Comparison of ENCODE assay signal across 40 mouse cellular contexts in the genomic region with DNA sequence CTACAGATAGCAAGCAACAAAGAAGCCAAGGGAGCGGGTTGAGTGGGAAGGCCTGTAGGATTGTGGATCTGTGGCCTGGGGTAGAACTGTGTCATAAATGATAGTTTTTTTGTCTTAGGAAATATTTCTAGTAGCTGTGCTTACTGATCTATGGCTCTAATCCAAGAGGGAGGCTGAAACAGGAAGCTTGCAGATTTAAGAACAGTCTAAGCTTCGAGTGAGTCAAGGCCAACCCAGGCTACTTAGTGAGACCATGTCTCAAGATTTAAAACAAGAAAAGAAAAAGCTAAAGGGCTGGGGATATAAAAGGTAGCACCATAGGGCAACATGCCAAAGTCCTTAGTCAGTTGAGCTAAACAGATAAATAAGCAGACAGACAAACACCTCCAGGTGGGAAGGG. TPM values are rescaled to one million over a fixed set of nuclear protein-coding genes. Genes with fewer than 3 reads are reported as not detected.
"Had no signal": no experiment of that assay in that cellular context is flagged by ENCODE, and none has a peak within 500 bp of the region (broad histone marks: within the 10 kb centered on the region; RNA-seq: fewer than 3 reads in every experiment).

No protein-coding gene starts in this region.

- H3K9me3 ChIP-seq: heart, embryonic 13.5 days; heart, embryonic 15.5 days; hindbrain, embryonic 13.5 days; hindbrain, embryonic 15.5 days; limb, embryonic 13.5 days; limb, embryonic 15.5 days; liver, embryonic 13.5 days; liver, embryonic 15.5 days had no signal

- H3K4me1 ChIP-seq: heart, embryonic 15.5 days; hindbrain, embryonic 13.5 days; hindbrain, embryonic 15.5 days; limb, embryonic 13.5 days; limb, embryonic 15.5 days had no signal

- ATAC-seq: hindbrain, postnatal 0 days; intestine, embryonic 16.5 days had no signal

- H3K36me3 ChIP-seq: heart, embryonic 13.5 days; heart, embryonic 15.5 days; hindbrain, embryonic 13.5 days; hindbrain, embryonic 15.5 days; limb, embryonic 13.5 days; limb, embryonic 15.5 days; liver, embryonic 13.5 days; liver, embryonic 15.5 days had no signal

- H3K27me3 ChIP-seq: hindbrain, embryonic 13.5 days; hindbrain, embryonic 15.5 days; limb, embryonic 13.5 days; limb, embryonic 15.5 days had no signal

- H3K4me2 ChIP-seq: heart, embryonic 11.5 days; heart, embryonic 13.5 days; heart, embryonic 15.5 days; hindbrain, embryonic 13.5 days; hindbrain, embryonic 15.5 days; limb, embryonic 13.5 days; limb, embryonic 15.5 days; liver, embryonic 13.5 days; liver, embryonic 15.5 days had no signal

- H3K9ac ChIP-seq: heart, embryonic 13.5 days; heart, embryonic 15.5 days; hindbrain, embryonic 13.5 days; hindbrain, embryonic 15.5 days; limb, embryonic 13.5 days; limb, embryonic 15.5 days; liver, embryonic 13.5 days; liver, embryonic 15.5 days had no signal

- DNase-seq: gastrocnemius, postnatal 14 days; gastrocnemius, postnatal 36 days; heart, adult 2 months; heart, postnatal 14 days; heart, postnatal 36 days; kidney, adult 11 months; kidney, adult 8-10 months; kidney, postnatal 10 days; layer of hippocampus, adult 9-11 months; layer of hippocampus, postnatal 36 days; left cerebral cortex, postnatal 4 days; liver, embryonic 13.5 days had no signal

- H3K27ac ChIP-seq: heart, adult 2 months; heart, embryonic 13.5 days; heart, embryonic 15.5 days; hindbrain, embryonic 13.5 days; hindbrain, embryonic 15.5 days; hindbrain, postnatal 0 days; limb, embryonic 13.5 days; limb, embryonic 15.5 days; liver, embryonic 13.5 days; liver, embryonic 15.5 days had no signal

- H3K4me3 ChIP-seq: heart, adult 2 months; heart, embryonic 13.5 days; heart, embryonic 15.5 days; hindbrain, embryonic 13.5 days; hindbrain, embryonic 15.5 days; limb, embryonic 13.5 days; limb, embryonic 15.5 days; liver, embryonic 13.5 days; liver, embryonic 15.5 days had no signal

RNA-seq across cellular contexts. Expression of a gene that starts 1.9 kb away (rescaled TPM):
- total RNA-seq: gastrocnemius, adult 8-10 months; gastrocnemius, postnatal 14 days; gastrocnemius, postnatal 36 days; heart, adult 2 months; heart, postnatal 14 days; heart, postnatal 36 days; hematopoietic stem cell, adult 5-6 weeks; hindbrain, postnatal 0 days; layer of hippocampus, adult 18-20 months; layer of hippocampus, adult 8-10 months; layer of hippocampus, postnatal 14 days; layer of hippocampus, postnatal 36 days; left cerebral cortex, adult 18-20 months; left cerebral cortex, adult 8-10 months; left cerebral cortex, postnatal 10 days; left cerebral cortex, postnatal 25 days; left cerebral cortex, postnatal 4 days; liver, adult 2 months had no signal
- polyA plus RNA-seq: gonadal fat pad, adult 2 months; heart, adult 2 months; heart, embryonic 11.5 days; heart, embryonic 15.5 days; heart, postnatal 0 days; hindbrain, embryonic 11.5 days; hindbrain, embryonic 13.5 days; hindbrain, embryonic 15.5 days; hindbrain, postnatal 0 days; intestine, embryonic 14.5 days; intestine, embryonic 16.5 days; kidney, embryonic 14.5 days; kidney, embryonic 16.5 days; large intestine, adult 2 months; limb, embryonic 11.5 days; limb, embryonic 13.5 days; limb, embryonic 15.5 days; liver, adult 2 months; liver, embryonic 13.5 days; liver, embryonic 15.5 days had no signal
